Mouse (Mus musculus) urinary bladder, postnatal 25 days (tissue): ENCODE measurements around the gene Otulinl.

ENCODE experiments used
- DNase-seq: peaks from one replicate; pipeline ENCODE4 v3.0.0; 2022; ENCODE audit warnings: low spot score

The Otulinl gene

DNA sequence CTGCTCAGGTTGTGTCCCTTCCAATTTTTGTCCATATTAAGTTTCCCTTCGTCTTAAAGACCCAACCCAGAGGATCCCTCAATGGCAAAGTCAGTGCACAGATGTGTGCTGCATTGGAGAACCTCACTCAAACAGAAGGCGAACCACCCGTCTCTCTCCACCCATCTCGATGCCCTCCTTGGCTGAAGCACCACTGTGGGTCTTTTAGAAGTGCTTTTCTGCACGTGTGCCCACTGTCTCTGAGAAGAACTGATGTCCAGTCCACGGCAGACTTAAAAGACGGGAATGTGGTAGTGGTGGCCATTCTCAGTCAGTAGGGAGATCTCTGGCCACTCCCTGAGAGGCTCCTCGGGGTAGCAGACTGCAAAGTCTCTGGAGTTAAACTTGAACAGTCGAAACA, 24.8 kb downstream of the Otulinl start:
- DNase-seq: no peak

DNA sequence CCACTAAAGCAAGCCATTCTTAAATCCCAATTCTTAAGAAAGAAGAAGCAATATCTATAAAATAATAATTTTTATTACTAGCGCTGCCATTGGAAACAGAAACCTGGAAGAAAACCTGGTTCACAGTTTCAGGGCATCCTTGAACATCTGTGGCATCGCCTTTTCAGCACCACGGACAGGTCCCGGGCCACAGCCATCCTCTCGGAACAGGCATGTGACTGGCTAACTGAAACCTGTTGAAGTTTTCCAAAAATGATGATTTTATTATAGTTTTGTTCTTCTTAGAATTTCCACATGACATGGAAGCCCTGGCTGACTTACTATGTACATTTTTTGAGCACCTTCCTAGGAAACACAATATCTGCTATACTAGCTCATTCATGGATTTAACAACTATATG, 26.4 kb downstream of the Otulinl start:
- peak; percentile 48 for DNase-seq

DNA sequence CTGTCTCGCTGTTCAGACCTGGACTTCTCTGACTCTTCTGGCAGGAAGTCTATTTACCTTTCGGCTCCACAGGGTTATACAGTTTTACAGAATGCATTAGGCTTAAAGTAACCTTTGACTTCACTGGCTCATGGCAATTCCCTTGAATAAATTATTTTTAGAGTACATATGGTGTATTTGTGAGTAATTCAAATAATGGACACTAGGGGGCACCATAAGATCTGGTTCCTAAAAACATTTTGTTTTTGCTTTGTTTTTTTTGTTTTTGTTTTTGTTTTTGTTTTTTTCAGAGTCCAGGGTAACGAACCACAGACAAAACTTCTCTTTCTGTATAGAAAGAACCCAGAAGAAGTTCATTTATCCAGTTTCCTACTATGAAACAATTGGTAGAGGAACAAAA, 33.7 kb downstream of the Otulinl start:
- no peak for DNase-seq

DNA sequence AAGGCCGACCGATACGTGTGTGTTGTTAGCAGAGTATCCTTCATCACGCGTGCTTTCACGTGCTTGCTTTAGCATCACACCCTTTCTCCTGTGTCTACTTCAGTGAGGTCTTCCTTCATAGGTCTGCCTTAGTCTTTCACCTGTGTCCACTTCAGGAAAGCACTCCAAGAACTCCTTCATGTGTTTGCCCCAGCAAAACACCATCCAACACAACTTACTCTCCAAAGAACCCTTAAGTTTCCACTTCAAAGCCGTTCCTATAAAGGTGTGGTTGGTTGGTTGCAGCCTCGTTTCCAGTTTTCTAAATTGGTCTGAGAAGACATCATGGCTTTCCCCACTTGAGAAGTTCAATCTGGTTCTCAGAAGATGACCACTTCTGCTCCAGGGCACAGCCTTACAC, 34.7 kb downstream of the Otulinl start:
- DNase-seq: no peak

DNA sequence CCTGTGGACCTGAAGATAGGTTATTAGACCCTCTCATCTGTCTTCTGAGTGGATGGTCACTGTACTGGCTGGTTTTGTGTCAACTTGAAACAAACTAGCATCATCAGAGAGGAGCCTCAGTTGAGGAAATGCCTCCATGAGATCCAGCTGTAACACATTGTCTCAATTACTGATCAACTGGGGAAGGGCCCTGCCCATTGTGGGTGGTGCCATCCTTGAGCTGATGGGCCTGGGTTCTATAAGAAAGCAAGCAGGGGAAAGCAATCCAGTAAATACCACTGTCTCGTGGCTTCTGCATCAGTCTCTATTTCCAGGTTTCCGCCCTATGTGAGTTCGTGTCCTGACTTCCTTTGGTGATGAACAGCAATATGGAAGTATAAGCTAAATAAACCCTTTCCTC, 36.1 kb downstream of the Otulinl start:
- DNase-seq: no peak

DNA sequence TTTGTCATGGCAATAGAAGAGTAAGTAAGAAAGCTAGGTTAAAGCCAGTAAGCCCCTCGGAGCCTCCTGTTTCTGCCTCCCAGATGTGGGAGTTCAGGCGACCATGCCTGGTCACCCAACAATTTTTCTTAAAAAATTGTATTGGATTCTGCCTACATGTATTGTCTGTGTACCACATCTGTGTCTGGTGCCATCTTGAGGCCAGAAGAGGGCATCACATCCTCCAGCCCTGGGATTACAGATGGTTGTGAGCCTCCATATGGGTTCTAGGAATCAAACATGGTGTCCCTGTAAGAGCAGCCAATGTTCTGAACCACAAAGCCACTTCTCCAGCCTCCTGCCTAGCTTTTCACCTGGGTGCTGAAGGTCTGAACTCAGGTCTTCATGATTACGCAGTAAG, 38.5 kb downstream of the Otulinl start:
- DNase-seq: peak; percentile 29

DNA sequence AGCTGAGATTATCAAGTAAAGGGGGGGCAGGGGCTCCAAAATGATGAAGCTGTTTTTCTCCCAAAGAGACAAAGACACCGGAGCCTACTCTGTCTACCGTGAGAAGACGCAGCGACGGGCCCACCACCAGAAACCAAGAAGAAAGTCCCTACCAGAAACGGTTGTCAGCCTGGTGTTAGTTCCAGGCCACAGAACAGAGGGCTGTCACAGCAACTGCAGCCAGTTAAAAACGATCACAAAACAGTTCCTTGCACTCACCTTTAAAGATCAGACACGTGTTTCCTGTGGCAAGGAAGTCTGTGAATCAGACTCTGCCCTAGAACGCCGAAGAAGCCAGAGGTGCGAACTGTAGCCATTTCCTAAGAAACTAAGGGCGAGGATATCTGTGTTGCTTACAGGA, 40.2 kb downstream of the Otulinl start:
- no peak for DNase-seq

DNA sequence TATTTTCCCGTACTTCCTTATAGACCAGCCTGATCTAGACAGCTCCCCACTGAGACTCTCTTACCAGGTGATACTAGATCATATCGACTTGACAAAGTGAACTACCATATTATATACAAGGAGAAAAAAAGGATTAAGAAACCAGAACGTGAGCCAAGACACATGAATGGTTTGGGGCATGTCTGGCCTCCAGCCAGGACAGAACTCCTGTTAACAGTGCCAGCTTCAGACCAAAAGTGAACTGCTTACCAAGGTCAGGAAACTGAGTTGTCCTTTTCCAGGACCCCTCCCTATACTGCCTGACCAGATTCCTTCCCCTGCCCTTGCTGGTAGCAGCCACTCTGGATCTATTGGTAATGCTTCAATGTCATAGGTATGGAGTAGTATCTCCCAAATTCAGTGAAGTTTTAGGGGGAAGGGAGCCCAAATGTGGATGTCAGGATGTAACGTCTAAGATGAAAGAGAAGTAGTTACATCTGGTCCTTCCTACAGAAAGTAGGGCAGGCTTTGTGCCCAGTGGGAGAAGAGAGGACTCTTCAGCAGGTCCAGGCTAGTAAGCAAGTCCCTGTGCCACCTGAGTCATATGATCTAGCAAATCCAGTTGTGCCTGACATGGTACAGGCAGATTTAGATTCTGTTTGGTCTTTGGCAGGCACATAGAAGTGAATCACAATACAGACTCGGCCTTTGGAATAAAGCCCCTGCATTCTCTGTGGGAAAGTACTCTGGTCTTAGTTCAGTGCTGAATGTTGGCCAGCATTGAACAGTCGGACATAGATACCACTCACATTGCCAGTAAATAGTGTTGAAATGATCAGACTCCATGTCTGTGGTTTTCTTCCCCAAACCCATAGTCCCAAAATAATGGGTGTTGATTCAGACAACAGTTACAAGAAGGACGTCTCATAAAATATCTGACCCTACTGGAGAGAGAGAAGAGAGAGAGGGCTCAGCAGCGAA, 47.2 kb downstream of the Otulinl start:
- no peak for DNase-seq

DNA sequence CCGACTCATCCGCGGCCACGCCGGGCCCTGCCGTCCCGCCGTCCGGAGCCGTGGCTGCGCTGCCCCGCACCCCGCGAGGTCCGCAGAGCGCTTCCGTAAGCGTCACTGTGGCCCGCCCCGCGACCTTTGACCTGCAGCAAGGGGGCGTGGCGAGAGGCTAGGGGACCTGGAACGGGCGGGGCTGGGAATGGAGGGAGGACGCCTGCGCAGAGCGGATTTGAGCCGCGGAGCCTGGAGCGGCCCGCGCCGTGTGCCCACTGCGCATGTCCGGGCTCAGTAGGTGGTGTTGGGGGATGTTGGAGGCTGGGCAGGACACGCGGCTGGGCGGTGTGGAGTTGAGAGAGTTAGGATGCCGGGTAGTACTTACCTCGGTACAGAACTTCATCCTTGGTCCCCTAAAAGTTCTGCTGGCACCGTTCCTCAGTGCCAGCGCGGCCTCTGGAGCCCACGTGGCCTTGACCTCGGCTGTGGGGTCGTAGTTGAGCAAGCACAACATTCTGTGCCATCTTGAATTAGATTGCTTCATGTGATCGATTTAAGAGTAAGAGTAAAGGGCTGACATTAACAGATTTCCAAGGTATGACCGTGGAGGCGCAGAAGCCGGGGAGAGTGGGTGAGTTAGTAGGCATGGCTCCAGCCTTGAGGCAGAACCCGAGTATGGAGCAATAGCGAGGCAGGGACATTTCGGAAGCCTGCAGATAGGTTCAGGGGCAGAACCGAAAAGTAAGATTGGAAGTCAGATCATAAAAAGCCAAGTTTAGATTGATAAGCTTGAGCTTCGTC, 50.6 kb downstream of the Otulinl start, which contains the start of gene Otulin:
Gene Otulin, minus strand, starts transcription at position 93 of the 783 bp plus-strand sequence.
- DNase-seq: peak; percentile 100

DNA sequence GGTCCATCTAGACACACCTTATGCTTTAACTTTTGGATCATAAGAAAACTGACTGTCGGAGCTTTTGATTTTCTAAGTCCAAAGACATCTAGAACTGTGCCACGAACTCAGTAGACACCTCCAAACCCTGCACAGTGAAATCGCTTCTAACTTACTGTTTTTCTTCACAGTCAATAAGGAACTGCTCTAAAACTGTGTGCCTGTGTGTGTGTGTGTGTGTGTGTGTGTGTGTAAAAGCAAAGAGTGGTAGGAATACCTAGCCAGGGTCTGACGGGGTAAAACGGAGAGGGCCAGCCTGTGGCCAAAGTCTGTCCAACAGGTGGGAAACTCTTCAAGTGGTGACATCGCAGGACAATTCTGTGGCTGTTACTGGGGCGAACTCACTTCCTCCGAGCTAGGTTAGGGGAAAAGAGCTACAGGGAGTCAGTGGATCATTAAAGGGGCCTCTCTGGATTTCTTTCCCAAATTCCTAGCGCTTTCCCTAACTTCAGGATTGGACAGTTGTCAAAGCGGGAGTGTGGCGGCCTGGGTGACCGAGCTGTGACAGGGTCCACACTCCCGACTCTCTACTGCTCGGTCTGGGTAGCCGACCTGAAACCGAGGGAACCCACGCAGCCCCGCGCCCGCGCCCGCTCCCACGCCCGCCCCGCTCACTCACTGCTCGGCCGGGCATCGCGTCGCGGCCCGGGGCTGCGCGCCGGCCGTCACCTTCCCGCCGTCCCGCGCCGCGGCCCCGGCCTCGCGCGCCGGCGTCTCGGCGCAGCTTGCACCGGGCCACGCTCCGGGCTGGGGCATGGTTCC, 51.4 kb downstream of the Otulinl start:
- no peak for DNase-seq

DNA sequence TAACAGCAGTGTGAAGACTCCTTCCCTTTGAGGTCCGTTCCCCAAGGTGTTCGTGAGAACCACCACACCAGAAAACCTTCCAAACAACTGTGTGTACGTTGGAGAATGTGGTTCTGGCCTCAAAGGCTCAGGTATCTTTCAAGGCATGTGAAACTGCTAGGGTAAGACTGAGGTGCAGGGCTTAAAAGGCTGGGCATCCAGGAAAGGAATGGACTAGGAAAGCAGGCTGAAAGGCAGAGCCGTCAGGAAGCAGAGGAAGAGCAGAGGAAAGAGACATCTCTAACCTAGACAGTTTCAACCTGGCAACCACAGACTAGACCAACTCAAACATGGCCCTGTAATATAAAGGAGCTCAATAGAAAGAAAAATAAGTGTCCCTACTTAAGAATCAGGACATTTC, 52.3 kb downstream of the Otulinl start:
- DNase-seq: no peak

DNA sequence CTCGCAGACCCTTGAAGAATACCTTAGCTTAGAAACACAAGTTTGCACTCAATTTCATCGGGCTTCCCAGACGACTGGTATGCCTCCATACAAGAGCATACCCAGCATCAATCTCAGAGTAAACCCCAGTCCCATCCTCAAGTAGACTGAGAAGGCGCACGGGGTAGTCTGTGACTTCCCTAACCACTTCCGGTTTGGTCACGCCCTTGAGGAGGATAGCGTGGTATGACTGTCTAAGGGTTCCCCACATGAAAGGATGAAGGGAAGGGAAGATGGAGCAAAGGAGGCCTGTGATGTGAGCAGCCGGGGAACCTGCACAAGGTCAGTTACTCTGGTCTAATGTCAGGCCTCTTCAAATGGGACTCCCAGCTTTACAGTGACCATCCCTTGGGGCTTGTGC, 53.6 kb downstream of the Otulinl start:
- DNase-seq: no peak

DNA sequence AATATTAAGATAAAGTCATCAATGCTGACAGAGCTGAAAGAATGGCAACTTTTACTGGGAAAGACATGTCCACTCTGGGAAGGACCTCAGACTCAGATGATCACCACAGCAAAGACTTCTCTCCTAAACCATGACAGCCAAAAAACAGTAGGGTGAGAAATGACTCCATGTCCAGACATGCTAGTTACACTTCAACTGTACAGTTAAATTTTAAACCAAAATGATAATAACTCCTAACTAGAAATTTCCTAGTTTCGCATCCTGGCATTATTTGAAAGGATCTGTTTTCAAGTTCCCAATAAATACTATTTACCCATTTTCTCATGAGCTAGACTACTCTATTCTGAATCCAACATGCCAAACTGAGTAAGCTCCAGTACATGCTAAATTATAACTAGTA, 55.1 kb downstream of the Otulinl start:
- no peak for DNase-seq

DNA sequence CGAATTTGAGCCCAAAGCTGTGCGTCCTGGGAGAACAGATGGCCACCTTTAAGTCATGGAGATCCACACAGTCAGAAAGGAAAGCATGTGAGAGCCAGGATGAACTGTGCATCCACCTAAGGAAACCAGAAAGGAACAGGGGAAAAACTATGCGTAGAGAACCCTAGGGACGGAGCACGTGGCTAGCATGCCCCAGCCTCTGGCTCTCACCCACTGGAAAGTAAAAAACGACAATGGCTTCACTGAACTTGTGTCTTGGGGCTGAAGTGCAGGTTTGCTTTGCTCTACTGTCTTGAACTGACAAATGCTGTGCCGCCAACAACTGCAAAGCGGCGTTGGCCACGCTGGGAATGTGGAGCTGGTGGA, 55.5 kb downstream of the Otulinl start:
- DNase-seq: no peak

DNA sequence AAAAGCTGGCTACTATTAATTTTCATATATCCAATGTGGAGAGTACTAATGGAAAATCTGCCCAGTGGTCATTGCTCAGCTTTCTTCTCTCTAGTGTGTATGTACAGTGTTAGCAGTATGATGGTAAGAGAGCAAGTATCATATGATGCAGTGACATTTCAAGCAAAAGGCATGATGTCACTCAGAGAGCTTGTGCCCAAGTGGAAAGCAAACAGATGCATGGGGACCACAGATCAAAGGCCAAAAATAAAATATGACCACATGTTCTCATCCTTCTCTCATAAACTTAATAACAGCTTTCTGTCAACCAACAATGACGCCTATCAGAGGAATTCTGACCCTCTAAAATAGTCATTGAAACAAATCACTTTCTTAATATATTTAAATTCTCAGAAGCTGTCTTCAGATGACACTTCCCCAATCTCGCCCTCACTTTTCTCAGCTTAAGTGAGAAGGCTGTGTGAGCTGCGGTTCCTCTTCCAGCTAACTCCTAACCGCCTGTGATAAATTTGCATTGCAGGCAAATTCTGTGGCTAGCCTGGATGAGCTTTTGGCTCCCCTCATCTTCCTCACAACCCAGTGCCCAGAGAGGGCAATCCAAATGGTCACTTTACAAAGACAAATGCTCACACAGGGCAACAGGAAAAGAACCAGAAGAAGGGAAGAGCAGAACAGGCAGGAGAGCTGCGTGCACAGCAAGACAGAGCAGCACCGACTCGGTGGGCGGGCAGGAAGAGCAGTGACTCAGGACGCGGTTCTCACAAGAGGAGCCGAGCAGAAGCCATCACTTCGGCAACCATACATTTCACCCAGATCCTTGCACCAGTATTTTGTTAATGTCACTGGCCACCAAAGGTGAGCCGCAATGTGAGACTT, 56.1 kb downstream of the Otulinl start:
- DNase-seq: no peak

DNA sequence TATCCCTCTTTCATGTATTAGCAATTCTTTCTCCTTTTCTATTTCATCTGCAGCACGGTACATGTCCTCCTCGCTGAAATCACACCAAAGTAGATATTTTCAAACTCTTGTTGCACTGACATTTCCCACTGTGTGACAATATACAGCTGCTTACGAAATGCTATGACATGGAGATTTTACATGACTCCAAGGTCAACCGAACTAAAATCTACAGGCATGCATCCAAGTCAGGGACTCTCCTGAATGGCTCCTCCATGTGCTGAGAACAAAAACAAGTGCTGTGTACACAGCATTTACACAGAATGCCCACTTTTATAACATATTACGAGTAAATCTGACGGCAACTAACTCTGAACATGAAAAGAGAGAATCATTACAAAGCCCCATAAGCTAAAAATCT, 58.1 kb downstream of the Otulinl start:
- no peak for DNase-seq

DNA sequence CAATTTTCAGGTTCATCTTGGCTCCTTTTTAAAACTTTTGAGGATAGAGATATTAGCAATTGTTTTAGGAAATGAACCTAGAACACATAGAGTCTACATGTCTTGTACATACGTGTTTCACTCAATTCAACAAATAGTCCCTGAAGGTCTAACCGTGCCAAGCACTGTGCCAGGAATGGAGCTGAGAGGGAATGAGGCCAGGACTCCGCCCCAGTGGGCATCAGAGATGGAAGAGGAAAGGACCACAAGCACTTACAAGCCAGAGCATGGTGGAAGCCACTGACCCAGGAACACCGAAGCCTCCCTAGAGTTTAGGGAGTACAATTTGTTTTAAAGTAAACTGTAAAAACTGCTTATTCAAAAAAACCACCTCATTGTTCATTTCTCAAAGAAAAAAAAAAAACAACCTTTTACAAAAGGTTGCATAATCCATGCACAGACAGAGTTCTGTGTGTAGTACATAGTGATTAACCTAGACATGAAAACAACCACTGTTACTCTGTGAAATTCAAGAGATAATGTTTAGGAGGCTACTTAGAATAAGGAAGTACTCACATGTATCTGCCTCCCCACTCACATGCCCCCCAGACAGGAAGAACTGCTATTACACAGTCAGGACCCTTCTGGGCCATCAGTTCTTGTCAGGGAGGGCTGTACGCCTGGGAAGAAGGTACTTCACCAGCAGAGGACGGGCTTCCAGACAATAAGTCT, 60.7 kb downstream of the Otulinl start:
- DNase-seq: no peak

DNA sequence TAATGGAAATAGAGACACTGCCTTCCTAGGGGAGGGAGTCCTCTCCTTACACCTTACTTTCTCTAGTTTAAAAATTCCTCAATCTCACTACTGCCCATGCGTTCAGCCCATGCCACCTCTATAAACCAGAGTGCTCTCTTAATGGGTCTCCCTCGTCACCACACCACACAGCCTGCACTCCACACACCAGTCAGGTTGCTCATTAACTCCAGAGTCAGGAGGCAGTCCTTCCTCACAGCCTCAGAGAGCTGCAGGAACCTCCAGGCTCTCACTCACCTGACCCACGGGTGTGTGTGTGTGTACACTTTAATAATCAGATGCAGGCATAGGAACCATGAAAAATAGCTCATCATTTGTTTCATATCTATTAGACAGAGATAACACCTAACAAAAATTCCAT, 61.7 kb downstream of the Otulinl start:
- no peak for DNase-seq

DNA sequence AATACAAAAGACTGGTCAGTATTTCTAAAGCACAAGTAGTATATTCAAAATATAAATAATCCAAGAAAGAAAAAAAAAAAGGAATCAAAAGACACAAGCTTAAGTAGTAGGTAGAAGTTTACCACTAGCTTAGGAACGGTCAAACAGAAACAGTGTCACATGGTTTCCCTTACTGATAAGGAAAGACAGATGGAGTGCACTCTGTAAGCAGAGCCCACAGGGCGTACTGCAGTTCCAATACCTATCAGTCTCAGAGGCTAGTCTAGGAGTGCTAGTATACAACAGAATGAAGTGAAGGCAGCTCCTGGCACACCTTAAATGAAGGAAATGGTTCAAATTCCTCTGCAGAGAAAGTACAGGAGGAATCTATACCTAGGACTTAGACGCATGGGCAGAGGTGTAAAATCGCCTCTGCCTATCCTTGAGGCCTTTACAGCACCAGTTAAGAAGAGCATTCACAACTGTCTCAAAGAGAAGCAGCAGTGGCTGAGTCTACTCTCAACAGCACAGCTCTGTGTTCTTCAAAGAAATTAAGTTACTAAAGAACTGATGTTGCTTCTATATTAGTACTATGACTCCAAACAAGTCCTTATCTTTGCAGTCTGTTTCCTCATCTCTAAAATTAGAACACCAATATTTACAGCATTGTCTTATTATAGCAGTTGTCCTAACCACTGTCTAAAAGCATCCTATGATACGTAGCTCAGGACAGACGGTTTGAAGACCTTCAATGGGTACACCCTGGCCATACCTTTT, 62.4 kb downstream of the Otulinl start:
- no peak for DNase-seq

DNA sequence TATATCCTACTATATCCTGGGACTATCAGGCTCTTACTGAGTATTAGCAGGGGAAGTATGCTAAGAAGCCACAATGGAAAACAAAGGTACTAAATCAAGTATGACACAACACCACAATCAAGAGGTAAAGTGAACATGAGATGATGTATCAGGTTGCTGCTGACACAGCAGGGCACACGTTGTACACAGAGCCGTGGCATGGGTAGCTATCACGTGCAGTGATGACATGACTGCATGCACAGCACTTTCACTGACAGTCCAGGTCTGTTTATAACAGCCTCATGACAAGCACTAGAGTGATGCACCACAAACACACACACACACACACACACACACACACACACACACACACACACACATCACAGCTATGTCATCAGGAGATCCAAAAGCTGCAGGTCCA, 64.2 kb downstream of the Otulinl start:
- no peak for DNase-seq
